Mouse (Mus musculus): ENCODE results near the gene Abcb9.
A peak's percentile ranks its signal among the peaks of the same experiment; 100 is the strongest.

The Abcb9 gene

GRCm38 (mm10) chr5:124095596-124096232 is at the start of gene Abcb9:
Abcb9 (minus strand) TSS chr5:124095798.
- DNase-seq (ENCODE audit: low read depth, low spot score): peak; percentile 93

GRCm38 (mm10) chr5:124138066-124138465 is 42.5 kb upstream of the Abcb9 start:
- no peak for DNase-seq (ENCODE audit: low read depth, low spot score)

GRCm38 (mm10) chr5:124134261-124134660 is 38.7 kb upstream of the Abcb9 start:
- DNase-seq (ENCODE audit: low read depth, low spot score): no peak

- no peak for DNase-seq (ENCODE audit: low read depth, low spot score)
These were observed 29.5 kb upstream of the Abcb9 start for GRCm38 (mm10) chr5:124125093-124125492.

GRCm38 (mm10) chr5:124122357-124122756 is 26.8 kb upstream of the Abcb9 start:
- no peak for DNase-seq (ENCODE audit: low read depth, low spot score)

GRCm38 (mm10) chr5:124119204-124119603 is 23.6 kb upstream of the Abcb9 start:
- DNase-seq (ENCODE audit: low read depth, low spot score): no peak

GRCm38 (mm10) chr5:124115990-124116845 is 20.6 kb upstream of the Abcb9 start, which contains the start of gene Arl6ip4:
Arl6ip4 (plus strand) TSS chr5:124116089.
- DNase-seq (ENCODE audit: low read depth, low spot score): peak; percentile 76

GRCm38 (mm10) chr5:124115531-124115930 is 19.9 kb upstream of the Abcb9 start:
- DNase-seq (ENCODE audit: low read depth, low spot score): peak; percentile 54

- no peak for DNase-seq (ENCODE audit: low read depth, low spot score)
These were observed 18.9 kb upstream of the Abcb9 start for GRCm38 (mm10) chr5:124114276-124115025.

GRCm38 (mm10) chr5:124113030-124113429 is 17.4 kb upstream of the Abcb9 start:
- DNase-seq (ENCODE audit: low read depth, low spot score): peak; percentile 65

- DNase-seq (ENCODE audit: low read depth, low spot score): peak; percentile 54
These were observed 16.9 kb upstream of the Abcb9 start for GRCm38 (mm10) chr5:124112531-124112930.

GRCm38 (mm10) chr5:124111742-124112497 is 16.3 kb upstream of the Abcb9 start, which contains the start of gene Ogfod2:
Ogfod2 (plus strand) TSS chr5:124112297.
- peak; percentile 97 for DNase-seq (ENCODE audit: low read depth, low spot score)

GRCm38 (mm10) chr5:124111077-124111741 is 15.6 kb upstream of the Abcb9 start:
- DNase-seq (ENCODE audit: low read depth, low spot score): peak; percentile 62

GRCm38 (mm10) chr5:124103552-124103951 is 8.0 kb upstream of the Abcb9 start:
- no peak for DNase-seq (ENCODE audit: low read depth, low spot score)

- no peak for DNase-seq (ENCODE audit: low read depth, low spot score)
These were observed 7.4 kb upstream of the Abcb9 start for GRCm38 (mm10) chr5:124103020-124103419.

- no peak for DNase-seq (ENCODE audit: low read depth, low spot score)
These were observed 6.7 kb upstream of the Abcb9 start for GRCm38 (mm10) chr5:124102326-124102725.

- no peak for DNase-seq (ENCODE audit: low read depth, low spot score)
These were observed 4.8 kb upstream of the Abcb9 start for GRCm38 (mm10) chr5:124100128-124101044.

GRCm38 (mm10) chr5:124098923-124099322 is 3.3 kb upstream of the Abcb9 start:
- no peak for DNase-seq (ENCODE audit: low read depth, low spot score)

- peak; percentile 18 for DNase-seq (ENCODE audit: low read depth, low spot score)
These were observed 469 bp downstream of the Abcb9 start for GRCm38 (mm10) chr5:124095077-124095581.
